Mouse (Mus musculus): ENCODE results near the gene Olfr1555-ps1.
"Not testable (repeated sequence)": the region's sequence is repeated elsewhere in the genome, so short reads cannot be mapped to it uniquely, and the experiment has no call there.

Gene Olfr1555-ps1

GRCm38 (mm10) chr19:12170062-12170599 is at the start of gene Olfr1555-ps1:
Gene Olfr1555-ps1 (minus strand): TSS chr19:12170112.
- in situ Hi-C loops (cut with MboI, MseI) = not testable (repeated sequence)

- in situ Hi-C loops (cut with MboI, MseI) = loop anchor here in 1 of 2 experiments (25.0 kb wide), 1 partner anchor 487 kb away; the partner anchor contains the start of genes Keg1 and Olfr1443
Measured at GRCm38 (mm10) chr19:12200334-12200733, 30.4 kb upstream of the Olfr1555-ps1 start, which contains the start of gene Olfr1431. Gene Olfr1431 (plus strand): TSS chr19:12200634.

DNA sequence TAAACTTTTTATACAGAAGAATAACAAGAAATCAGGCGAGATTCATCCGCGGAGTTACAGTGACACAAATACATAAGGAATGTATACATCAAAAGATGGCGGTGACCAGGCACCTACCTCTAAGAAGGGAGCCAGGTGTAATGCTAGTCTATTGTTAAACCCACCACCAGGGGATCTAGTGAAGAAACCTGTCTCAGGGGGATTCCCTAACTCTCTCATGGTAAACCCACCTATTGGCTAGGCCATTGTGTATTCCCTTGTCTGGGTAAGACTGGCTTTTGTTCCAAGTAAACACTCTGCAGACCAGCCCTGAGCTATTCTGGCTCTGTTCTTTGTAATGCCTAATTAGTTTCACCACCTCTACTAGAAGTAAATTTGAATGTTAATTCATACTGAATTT is 29.2 kb upstream of the Olfr1555-ps1 start:
- in situ Hi-C loops (cut with MboI, MseI) = not testable (repeated sequence)

DNA sequence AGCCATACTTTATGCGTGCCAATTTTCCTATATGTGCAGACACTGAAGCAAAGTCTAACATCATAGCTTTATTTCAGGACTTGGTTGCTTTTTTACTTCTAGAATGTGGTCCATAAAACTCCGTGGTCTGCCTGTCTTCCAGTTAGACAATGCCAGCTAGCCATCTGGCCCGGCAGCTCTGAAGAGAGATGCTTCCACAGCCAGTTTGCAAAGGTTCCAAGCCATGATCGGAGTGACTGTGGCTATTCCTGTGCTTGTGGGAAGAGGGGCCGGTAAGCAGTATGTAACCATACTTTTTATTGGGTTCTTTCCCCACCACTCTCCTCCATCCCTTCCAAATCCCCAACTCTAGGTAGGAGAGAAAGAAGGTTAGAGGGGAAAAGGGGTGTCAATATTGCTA is 5.5 kb upstream of the Olfr1555-ps1 start:
- in situ Hi-C loops (cut with MboI, MseI) = loop anchor here (5.0 kb wide), 2 partner anchors 62 to 77 kb away; no protein-coding TSS in a partner anchor

GRCm38 (mm10) chr19:12145452-12145851 is 24.5 kb downstream of the Olfr1555-ps1 start:
- in situ Hi-C loops (cut with MboI, MseI) = loop anchor here in 1 of 2 experiments (25.0 kb wide), 1 partner anchor 267 kb away; the partner anchor contains the start of gene Olfr1441

GRCm38 (mm10) chr19:12143356-12143755 is 26.6 kb downstream of the Olfr1555-ps1 start:
- in situ Hi-C loops (cut with MboI, MseI) = loop anchor here (5.0 to 25.0 kb wide), 2 partner anchors 49 to 269 kb away; partner anchors contain the start of gene Olfr1441 (in 1 of the 2)

DNA sequence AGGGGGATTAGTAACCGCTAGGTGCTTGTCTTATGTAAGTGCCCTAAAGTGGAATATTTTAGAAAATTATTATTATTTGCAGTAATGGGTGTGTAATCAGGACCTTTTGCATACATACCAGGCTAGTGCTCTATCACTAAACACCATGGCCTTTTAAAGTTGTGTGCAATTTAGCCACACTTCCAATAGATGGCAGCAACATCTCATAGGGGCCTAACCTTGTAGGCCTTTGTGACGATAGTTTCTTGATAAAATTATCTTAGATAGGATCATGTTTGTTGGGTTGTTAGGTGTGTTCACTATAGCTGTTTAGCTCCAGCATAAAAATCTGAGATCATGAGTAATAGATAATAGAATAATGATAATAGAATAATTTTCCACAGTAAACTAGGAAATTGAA is 35.6 kb downstream of the Olfr1555-ps1 start:
- in situ Hi-C loops (cut with MboI, MseI) = loop anchor here in 1 of 2 experiments (25.0 kb wide), 1 partner anchor 278 kb away; the partner anchor contains the start of gene Olfr1441

DNA sequence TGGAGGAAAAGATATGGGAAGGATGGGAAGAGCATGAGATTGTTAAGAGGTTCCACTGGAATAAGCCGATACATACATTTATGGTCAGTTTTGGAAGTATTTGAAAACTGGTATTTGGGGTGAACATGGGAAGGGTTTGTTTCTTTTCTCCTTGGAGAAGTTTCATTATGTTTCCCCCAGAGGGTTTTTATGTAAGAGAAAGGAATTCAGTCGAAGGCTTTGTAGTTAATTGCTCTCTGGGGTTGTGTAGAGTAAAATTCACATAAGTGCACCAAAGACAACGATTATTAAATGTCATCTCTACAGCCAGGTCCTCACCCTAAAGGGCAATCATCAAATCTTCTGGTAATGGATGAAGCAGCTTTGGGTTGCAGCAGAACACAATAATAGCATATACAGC is 46.8 kb downstream of the Olfr1555-ps1 start, which contains the start of gene Olfr76:
Olfr76 (minus strand) TSS at position 101 of the 400 bp plus-strand sequence.
- in situ Hi-C loops (cut with MboI, MseI) = no loop called here

DNA sequence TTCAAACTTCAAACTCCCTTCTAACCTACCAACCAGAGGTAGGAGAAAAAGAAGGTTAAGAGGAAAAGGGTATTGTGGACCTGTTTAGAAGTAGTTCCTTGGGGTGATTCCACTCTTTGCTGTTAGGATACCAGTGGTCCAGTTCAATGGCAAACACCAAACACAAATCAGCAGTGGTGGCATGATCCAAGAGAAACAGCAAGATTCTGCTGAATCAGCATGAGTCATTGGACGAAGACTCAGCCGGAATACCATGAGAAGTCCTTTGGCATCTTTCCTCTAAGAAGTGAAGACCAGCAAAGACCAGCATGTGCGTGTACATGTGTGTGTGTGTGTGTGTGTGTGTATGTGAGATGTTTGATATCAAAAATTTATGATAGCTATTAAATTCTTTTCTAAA is 53.4 kb downstream of the Olfr1555-ps1 start:
- in situ Hi-C loops (cut with MboI, MseI) = no loop called here

- in situ Hi-C loops (cut with MboI, MseI) = no loop called here
Measured at GRCm38 (mm10) chr19:12115797-12116196, 54.1 kb downstream of the Olfr1555-ps1 start, which contains the start of gene Olfr1428. Gene Olfr1428 (minus strand): TSS chr19:12115897.

All from T-helper 17 cell (primary cell).